Mouse (Mus musculus) hematopoietic stem cell, adult 5-6 weeks (primary cell): ENCODE measurements around the gene Gm49378. TPM values are rescaled to one million over a fixed set of nuclear protein-coding genes. Genes with fewer than 3 reads are reported as not detected.

ENCODE experiments used
- total RNA-seq: library from RNA; stranded (forward); fragments of 172-1452, 232-1000 nt; gene quantifications from 2 replicates; pipeline ENCODE4 v1.2.3, GENCODE M21; 2017

Gm49378 gene
- total RNA-seq, 1 experiment from 2014 or later: 8.2 TPM

Other genes with a start within 250 kb of the Gm49378 start
- 68.5 and 99.2 TPM in 2 replicates for gene Dhrs4, start 159.1 kb downstream of the Gm49378 start, total RNA-seq
- 2.3 and 2.7 TPM in 2 replicates for gene Carmil3, start 147.2 kb downstream of the Gm49378 start, total RNA-seq
- not detected in 2 replicates for gene Cpne6, start 127.5 kb downstream of the Gm49378 start, total RNA-seq
- gene Nrl, start 112.9 kb downstream of the Gm49378 start, total RNA-seq: not detected in 2 replicates
- gene Pck2, start 97.6 kb downstream of the Gm49378 start, total RNA-seq: 50.8 and 58.0 TPM in 2 replicates
- gene Dcaf11, start 77.9 kb downstream of the Gm49378 start, total RNA-seq: 47.6 and 53.3 TPM in 2 replicates
- 3.4 TPM in 1 of 2 replicates, not detected in the other for gene A730061H03Rik, start 77.5 kb downstream of the Gm49378 start, total RNA-seq
- gene Fitm1, start 62.3 kb downstream of the Gm49378 start, total RNA-seq: not detected in 2 replicates
- gene Psme1, start 59.8 kb downstream of the Gm49378 start, total RNA-seq: 367 and 390 TPM in 2 replicates
- gene Emc9, start 52.6 kb downstream of the Gm49378 start, total RNA-seq: 8.5 and 8.9 TPM in 2 replicates
- gene Psme2, start 46.8 kb downstream of the Gm49378 start, total RNA-seq: 189 and 244 TPM in 2 replicates
- gene Rnf31, start 46.2 kb downstream of the Gm49378 start, total RNA-seq: 11.5 and 19.8 TPM in 2 replicates
- gene Irf9, start 34.3 kb downstream of the Gm49378 start, total RNA-seq: 61.3 and 91.7 TPM in 2 replicates
- gene Rec8, start 19.9 kb downstream of the Gm49378 start, total RNA-seq: 15.4 and 17.9 TPM in 2 replicates
- 14.3 and 35.2 TPM in 2 replicates for gene Ipo4, start 1.9 kb downstream of the Gm49378 start, total RNA-seq
- gene Tm9sf1, start 5.9 kb upstream of the Gm49378 start, total RNA-seq: 48.5 and 55.1 TPM in 2 replicates
- 0.40 and 0.94 TPM in 2 replicates for gene Tssk4, start 12.3 kb upstream of the Gm49378 start, total RNA-seq
- gene Mdp1, start 22.6 kb upstream of the Gm49378 start, total RNA-seq: 29.1 and 31.1 TPM in 2 replicates
- gene Gmpr2, start 34.0 kb upstream of the Gm49378 start, total RNA-seq: 30.7 and 38.3 TPM in 2 replicates
- gene Nedd8, start 34.2 kb upstream of the Gm49378 start, total RNA-seq: 209 and 317 TPM in 2 replicates
- 27.3 and 34.1 TPM in 2 replicates for gene Tinf2, start 43.9 kb upstream of the Gm49378 start, total RNA-seq
- 1.3 and 5.8 TPM in 2 replicates for gene Tgm1, start 76.0 kb upstream of the Gm49378 start, total RNA-seq
- 17.2 and 17.9 TPM in 2 replicates for gene Rabggta, start 84.4 kb upstream of the Gm49378 start, total RNA-seq
- gene Dhrs1, start 107.8 kb upstream of the Gm49378 start, total RNA-seq: 25.3 TPM in 2 replicates
- gene Nop9, start 107.8 kb upstream of the Gm49378 start, total RNA-seq: 16.6 and 20.9 TPM in 2 replicates
- not detected in 2 replicates for gene Cideb, start 120.6 kb upstream of the Gm49378 start, total RNA-seq
- 0.60 and 0.63 TPM in 2 replicates for gene Ltb4r2, start 123.5 kb upstream of the Gm49378 start, total RNA-seq
- gene Ltb4r1, start 128.1 kb upstream of the Gm49378 start, total RNA-seq: 4.0 and 11.2 TPM in 2 replicates
- gene Adcy4, start 146.2 kb upstream of the Gm49378 start, total RNA-seq: 1.0 and 2.2 TPM in 2 replicates
- gene Ripk3, start 151.0 kb upstream of the Gm49378 start, total RNA-seq: 23.8 and 47.9 TPM in 2 replicates
- gene Nfatc4, start 185.2 kb upstream of the Gm49378 start, total RNA-seq: 0.31 and 0.35 TPM in 2 replicates
- gene Nynrin, start 216.1 kb upstream of the Gm49378 start, total RNA-seq: 13.0 and 13.1 TPM in 2 replicates
- gene Cbln3, start 246.5 kb upstream of the Gm49378 start, total RNA-seq: 0.05 TPM in 1 of 2 replicates, not detected in the other
- gene Khnyn, start 247.1 kb upstream of the Gm49378 start, total RNA-seq: 40.6 and 50.5 TPM in 2 replicates